Mouse (Mus musculus): Measurements from ENCODE around the gene Cutal.

DNA sequence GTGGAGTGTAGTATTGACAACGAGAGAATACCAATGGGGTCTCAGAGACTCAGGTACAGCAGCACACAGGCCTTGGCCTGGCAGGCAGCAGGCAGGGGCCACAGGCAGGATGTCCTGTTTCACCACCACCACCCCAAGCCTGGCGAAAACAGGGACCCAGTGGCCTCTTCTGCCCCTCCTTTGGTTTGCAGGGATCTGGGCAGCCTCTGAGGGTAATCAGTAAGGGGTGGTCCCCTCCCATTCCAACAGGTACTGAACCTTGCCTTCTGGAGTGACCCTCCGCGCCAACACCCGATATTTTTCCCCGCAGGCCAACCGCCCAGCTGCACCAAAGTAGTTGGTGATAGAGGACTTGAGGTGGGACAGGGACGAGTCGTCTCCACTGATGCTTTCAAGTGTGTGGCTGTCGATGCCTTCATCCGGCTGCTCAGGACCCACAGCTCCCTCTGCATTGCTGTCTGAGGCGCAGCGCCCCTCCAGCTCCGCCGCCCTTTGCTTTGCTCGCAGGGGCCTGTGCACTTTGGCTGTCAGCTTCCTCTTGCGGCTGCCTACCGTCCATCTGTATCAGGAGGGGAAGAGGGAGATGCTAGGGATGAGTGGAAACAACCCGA, 21.4 kb downstream of the Cutal start:
- TF ChIP-seq CTCF (IDR thresholded peaks at IDR 0.05; ENCODE audit: borderline replicate concordance, insufficient read depth, low read depth, low read length) (no peak), POLR2A (IDR thresholded peaks at IDR 0.05; ENCODE audit: borderline replicate concordance, insufficient read depth, low read length) (no peak)

Data from cerebellum, adult 2 months (tissue).